Mouse (Mus musculus) embryo, embryonic 10 days (tissue): Measurements from ENCODE around the gene Dupd1.

Experiments used
- DNase-seq: peaks from one replicate; pipeline ENCODE4 v3.0.0-alpha.2; 2015; ENCODE audit warnings: low spot score

Dupd1 gene

GRCm38 (mm10) chr14:21714486-21714885, at the start of gene Dupd1:
Gene Dupd1, minus strand, starts transcription at chr14:21714576.
- peak; percentile 30 for DNase-seq

DNA sequence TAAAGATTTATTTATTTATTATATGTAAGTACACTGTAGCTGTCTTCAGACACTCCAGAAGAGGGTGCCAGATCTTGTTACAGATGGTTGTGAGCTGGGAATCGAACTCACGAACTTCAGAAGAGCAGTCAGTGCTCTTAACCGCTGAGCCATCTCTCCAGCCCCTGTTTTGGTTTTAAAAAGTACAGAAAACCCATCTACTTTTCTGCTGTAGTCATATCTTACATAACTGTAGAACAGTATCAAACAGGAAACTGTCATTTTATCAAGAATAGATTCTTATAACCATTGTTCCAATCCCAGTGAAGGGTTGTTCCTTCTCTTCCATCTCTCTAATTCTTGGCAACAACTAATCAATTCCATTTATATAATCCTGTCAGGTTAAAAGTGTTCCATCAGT, 49.4 kb upstream of the Dupd1 start:
- DNase-seq, result no peak

GRCm38 (mm10) chr14:21761560-21761959, 47.2 kb upstream of the Dupd1 start:
- no peak for DNase-seq

- no peak for DNase-seq
Measured at GRCm38 (mm10) chr14:21753367-21753766, 39.0 kb upstream of the Dupd1 start.

DNA sequence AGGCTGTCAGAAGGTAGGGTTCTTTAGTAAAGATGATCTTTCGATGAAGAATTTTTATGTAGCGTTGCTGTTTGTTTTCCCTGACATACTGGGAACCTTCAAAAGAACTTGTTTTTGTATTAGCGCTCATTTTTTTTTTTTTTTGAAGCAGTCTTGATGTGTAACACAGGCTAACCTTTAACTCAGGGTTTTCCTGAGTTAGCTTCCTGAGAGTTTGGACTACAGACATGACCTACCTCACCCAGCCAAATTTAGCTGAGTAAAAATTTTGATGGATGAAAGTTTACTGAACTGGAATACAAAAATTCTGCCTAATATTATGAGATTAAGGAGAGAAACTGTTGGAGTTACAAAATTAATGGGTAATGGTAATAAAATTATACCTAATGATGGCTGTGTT, 38.0 kb upstream of the Dupd1 start:
- DNase-seq, result no peak

- peak; percentile 71 for DNase-seq
Measured at GRCm38 (mm10) chr14:21750881-21751542, 36.6 kb upstream of the Dupd1 start, which contains the start of gene Dusp13. Gene Dusp13, minus strand, starts transcription at chr14:21751181.

DNA sequence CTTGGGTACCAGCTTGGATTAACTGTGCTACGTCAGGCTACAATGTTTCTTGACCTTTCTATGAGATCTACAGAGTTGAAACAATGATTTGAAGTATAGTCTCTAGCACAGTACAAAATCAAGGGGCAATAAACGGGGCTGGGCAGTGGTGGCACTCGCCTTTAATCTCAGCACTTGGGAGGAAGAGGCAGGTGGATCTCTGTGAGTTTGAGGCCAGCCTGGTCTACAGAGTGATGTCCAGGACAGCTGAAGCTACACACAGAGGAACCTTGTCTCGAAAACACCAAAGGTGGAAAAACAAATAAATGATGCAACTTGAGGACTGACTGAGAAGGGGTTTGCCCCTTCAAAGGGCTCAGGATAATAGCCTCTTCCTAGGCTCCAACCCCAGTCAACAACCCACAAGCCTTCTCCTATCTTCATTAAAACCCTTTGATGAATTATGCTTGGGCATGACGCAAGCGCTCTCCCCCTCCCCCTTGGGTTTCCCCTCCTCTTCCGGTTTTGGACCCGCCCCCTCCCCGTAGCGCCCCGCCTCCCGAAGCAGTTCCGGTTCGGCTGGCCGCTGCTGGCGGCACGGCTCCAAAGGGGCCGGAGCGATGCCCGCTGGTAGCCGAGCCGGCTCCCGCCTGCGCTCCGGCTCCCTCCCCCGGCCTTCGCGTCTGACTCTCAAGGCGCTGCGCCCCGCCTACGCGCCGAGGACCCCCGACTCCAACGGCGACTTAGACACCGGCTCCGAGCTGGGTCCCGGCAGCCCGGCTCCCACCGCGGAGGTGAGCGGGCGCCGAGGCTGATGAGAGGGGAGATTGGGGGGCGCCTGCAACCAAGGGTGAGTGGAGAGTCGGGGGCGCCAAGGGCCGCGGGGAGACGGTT, 35.9 kb upstream of the Dupd1 start, which contains the start of gene Samd8:
Gene Samd8 (plus strand): TSS at position 524 of the 873 bp plus-strand sequence.
- DNase-seq, result peak; percentile 82

DNA sequence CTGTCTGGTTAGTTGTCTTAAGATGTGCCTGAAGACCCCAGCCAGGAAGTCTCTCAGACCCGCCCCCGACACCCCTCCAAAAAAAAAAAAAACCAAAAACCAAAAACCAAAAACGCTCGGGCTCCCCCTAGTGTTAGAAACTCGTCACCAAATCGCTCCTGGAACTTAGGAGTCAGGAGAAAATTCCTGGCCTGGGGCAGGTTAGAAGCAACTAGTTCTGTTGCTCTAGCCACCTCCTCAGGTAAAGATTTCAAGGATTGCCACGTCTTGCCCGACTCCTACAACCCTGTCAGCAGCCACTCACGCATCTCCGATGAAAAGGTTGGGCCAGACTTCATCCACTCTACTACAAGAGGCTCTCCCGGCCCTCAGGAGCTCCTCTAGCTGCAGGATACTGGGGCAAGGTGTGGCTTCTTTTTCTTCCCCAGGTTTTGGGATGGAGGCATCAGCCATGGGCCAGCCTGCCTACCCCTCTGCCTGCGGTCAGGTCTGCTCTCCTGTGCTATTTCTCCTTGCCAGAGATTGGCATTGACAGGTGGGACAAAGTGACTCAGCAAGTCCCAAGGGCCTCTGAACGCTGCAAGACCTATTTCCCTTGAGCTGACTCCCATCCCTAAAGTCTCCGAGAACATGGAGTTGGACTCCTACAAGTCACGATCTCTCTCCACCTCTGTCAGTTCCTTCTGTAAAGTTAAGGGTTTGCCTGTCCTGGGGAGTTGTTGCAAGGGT, 33.9 kb upstream of the Dupd1 start:
- DNase-seq, result no peak

GRCm38 (mm10) chr14:21747436-21748141, 33.2 kb upstream of the Dupd1 start:
- DNase-seq, result no peak

- no peak for DNase-seq
Measured at GRCm38 (mm10) chr14:21746846-21747245, 32.5 kb upstream of the Dupd1 start.

DNA sequence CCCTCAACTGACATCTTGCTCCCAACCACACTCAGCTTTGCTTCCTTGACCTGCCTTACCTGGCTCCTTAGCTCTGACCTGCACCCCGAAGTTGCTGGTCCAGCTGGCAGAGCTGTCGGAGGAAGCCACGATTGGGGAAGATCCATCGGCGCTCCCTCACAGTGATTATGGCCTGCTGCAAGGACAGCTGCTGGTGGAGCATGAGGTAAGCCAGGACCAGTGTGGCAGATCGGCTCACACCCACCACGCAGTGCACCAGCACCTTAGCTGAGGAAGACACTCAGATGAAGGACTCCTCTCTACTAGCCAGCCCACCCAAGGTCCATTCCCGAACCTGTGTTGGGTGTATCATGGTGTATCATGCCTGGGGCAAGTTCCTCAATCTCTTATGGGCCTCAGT, 31.9 kb upstream of the Dupd1 start:
- no peak for DNase-seq

DNA sequence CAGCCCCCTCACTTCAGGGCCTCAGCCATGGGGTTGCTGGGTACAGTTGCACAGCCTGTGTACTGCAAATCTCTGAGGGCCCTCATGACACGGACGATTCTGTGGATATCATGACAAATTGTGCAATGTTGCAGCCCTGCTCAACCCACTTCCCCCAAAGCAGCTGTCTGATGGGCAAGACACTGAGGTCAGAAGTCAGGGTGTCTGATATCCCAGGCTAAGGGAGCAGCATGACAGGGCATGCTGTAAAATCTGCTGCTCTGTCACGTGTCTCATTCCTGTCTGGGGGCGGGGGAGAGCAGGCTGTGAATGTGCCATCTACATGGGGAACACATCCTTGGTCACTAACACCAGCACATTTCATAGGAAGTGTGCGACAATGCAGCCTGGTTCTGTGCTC, 30.8 kb upstream of the Dupd1 start:
- DNase-seq, result no peak

DNA sequence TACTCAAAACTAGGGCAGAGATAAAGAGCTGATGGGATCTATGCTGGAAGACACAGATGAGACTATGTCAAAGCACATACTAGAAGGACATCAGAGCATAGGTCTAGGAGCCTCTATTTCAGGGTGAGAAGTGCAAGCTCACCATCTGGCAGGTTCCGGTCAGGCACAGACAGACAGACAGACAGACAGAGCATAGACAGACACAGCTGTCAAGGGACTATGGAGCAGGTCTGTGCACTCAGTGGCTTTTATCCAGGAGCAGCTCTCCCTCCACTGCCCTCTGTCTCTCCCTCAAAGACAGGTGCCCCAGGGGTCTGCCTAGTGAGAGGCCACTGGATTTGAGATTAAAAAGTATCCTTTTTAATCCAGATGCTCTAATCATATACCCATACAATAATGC, 29.8 kb upstream of the Dupd1 start:
- DNase-seq, result no peak

GRCm38 (mm10) chr14:21742441-21742840, 28.1 kb upstream of the Dupd1 start:
- DNase-seq, result no peak

- peak; percentile 84 for DNase-seq
Measured at GRCm38 (mm10) chr14:21741786-21742185, 27.4 kb upstream of the Dupd1 start.

DNA sequence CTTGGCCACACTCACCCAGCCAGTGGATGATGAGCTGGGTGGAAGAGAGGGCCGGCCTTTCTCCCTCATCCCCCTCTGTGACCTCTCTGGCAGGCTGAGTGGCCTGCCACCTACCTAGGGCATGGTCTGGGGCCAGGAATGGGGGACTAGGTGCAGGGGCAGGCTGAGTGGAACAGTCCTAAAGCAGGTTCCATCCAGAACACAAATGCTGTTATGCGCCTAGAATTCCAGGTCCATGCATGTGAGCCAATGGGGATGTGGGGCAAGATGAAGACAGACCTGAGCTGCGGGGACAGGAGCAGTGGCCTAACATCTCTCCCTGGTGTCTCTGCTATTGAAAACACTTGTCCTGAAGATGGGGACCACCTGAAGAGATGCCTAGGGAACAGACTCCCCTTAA, 26.9 kb upstream of the Dupd1 start:
- DNase-seq, result no peak

- no peak for DNase-seq
Measured at GRCm38 (mm10) chr14:21740345-21740744, 26.0 kb upstream of the Dupd1 start.

DNA sequence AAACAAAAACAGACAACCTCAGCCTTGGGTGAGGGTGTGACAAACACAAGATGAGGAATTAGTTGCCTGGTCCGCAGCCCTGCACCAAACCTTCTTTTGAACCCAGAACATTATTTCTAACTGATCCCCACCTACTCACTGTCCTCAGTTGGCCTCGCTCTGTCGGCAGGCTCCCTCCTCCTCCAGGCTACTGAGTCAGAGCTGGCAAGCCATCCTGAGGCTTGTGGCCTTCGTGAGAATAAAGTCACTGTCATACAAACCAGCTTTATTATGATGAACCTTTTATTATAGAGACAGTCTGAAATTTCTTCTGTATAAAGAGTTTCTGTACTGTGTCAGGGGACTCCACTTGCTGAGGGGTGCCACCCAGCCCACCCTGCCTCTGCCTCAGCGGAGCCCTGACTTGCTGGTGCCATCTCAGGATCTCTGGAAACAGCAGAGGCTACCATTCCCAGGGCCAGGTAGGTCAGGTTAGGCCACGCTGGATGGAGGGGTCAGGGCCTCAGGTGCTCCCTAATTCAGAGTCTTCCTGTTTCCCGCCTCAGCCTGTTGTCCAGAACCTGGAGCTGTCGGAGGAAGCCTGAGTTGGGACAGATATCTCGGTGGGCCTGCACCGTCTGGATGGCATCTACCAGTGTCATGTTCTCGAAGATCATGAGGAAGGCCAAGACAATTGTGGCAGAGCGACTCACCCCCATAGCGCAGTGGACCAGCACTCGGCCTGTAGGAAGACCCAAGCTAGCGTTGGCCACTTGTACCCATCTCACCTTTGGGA, 18.9 kb upstream of the Dupd1 start:
- DNase-seq, result no peak

- DNase-seq, result no peak
Measured at GRCm38 (mm10) chr14:21729936-21730335, 15.6 kb upstream of the Dupd1 start.

DNA sequence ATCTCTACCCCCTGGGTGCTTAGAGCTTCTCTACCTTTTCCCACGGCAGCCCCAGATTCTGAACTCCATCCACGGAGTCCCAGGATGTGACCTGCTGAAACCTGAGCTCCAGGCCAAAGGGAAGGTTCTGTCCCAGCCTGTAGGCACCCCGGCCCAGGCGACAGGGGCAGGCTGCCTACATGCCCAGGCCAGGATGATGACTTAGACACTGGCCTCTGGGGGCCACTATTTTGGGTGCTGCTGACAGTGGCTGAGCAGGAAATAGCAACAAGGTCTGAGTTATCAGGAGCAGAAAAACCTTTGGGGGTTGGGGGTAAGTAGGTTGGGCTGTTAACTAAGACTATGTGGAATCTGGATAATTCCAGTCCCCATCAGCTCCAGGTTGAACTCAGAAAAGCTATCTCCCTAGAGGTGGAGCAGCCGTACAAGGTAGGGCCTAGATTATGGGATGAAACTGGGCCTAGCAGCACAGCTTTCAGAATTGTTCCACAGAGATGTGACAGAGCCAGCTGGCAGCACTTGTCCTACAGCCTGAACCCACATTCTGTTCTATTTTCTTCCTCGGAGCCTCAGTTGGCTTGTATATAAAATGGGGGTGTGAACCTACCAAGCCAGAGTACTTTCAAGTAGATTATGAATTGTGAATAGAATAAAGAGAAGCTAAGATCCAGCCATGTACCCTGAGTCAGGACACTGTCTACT, 14.8 kb upstream of the Dupd1 start:
- DNase-seq, result no peak
